Mouse (Mus musculus) liver, embryonic 14.5 days (tissue): ENCODE results near the gene Eps8. TPM values are rescaled to one million over a fixed set of nuclear protein-coding genes. Genes with fewer than 3 reads are reported as not detected.

ENCODE experiments used
- ATAC-seq: fragments of 200-750 bp; cut with Nextera tagmentation; 2 replicates; pipeline ENCODE4 v1.8.0; 2017; ENCODE audit warnings: moderate number of reproducible peaks, mild to moderate bottlenecking, moderate library complexity; ENCODE audit not compliant: insufficient read depth
- DNase-seq, 3 experiments: peaks; one replicate each; pipeline ENCODE4 v3.0.0-alpha.2; 2012 to 2013; ENCODE audit warnings: low read depth in 3 of 3, low spot score in 3 of 3
- H3K27ac ChIP-seq: fragments of 300-500 bp; sonication (generic); 2 replicates; pipeline ENCODE4 v1.5.1; 2014; ENCODE audit warnings: moderate library complexity, mild to moderate bottlenecking, control low read depth, inconsistent platforms
- H3K27me3 ChIP-seq: fragments of 300-500 bp; sonication (generic); 2 replicates; pipeline ENCODE4 v1.6.1; 2014; ENCODE audit warnings: mild to moderate bottlenecking, low read length, moderate library complexity; ENCODE audit not compliant: control insufficient read depth, insufficient read depth
- H3K36me3 ChIP-seq: fragments of 300-500 bp; sonication (generic); replicated peaks from 2 replicates; pipeline ENCODE4 v1.6.1; 2014; ENCODE audit warnings: low read depth; ENCODE audit not compliant: control insufficient read depth, insufficient read depth
- H3K4me1 ChIP-seq, 2 experiments: fragments of 200-500 bp in 1 of 2; fragments of 300-500 bp in 1 of 2; sonication (generic) in 1 of 2; replicated peaks; 2 replicates each; pipeline ENCODE4 v1.6.1; 2012 to 2014; ENCODE audit warnings: antibody characterized with exemption in 1 of 2, inconsistent platforms in 1 of 2, low read length in 1 of 2; ENCODE audit not compliant: control insufficient read depth in 2 of 2, insufficient read depth in 2 of 2
- H3K4me2 ChIP-seq: fragments of 300-500 bp; sonication (generic); 2 replicates; pipeline ENCODE4 v1.6.1; 2014; ENCODE audit warnings: low read depth, mild to moderate bottlenecking, control low read depth, moderate library complexity
- H3K4me3 ChIP-seq, 2 experiments: fragments of 200-500 bp in 1 of 2; fragments of 300-500 bp in 1 of 2; sonication (generic) in 1 of 2; 2 replicates each; pipeline ENCODE4 v1.5.1; 2012 to 2014; ENCODE audit warnings: low read depth in 2 of 2, low read length in 2 of 2, mild to moderate bottlenecking in 2 of 2, control low read depth in 1 of 2, inconsistent platforms in 1 of 2, moderate library complexity in 1 of 2; ENCODE audit not compliant: insufficient read depth in 1 of 2
- H3K9ac ChIP-seq: fragments of 300-500 bp; sonication (generic); replicated peaks from 2 replicates; pipeline ENCODE4 v1.6.1; 2014; ENCODE audit warnings: mild to moderate bottlenecking, control low read depth, moderate library complexity
- H3K9me3 ChIP-seq: fragments of 300-500 bp; sonication (generic); 2 replicates; pipeline ENCODE4 v1.6.1; 2016; ENCODE audit warnings: low read length, mixed read lengths; ENCODE audit not compliant: control insufficient read depth
- CTCF ChIP-seq: IDR thresholded peaks from 2 replicates; pipeline ENCODE4 v1.5.1; 2016; ENCODE audit warnings: antibody characterized with exemption, low read depth, control low read depth
- EP300 ChIP-seq: IDR thresholded peaks from 2 replicates; pipeline ENCODE4 v1.6.1; 2016; ENCODE audit warnings: antibody characterized with exemption, low read depth
- WGBS: fragments of 180-500 bp; shearing (Covaris S2); extraction: QIAGEN DNeasy Blood & Tissue Kit; methylation state at CpG from one replicate; pipeline ENCODE4 v1.1.7; 2014; ENCODE audit not compliant: insufficient replicate concordance; 5-methylcytosine and 5-hydroxymethylcytosine counted together
- polyA plus RNA-seq, 2 experiments: library from polyadenylated mRNA; depleted of rRNA in 1 of 2; stranded (reverse) in 1 of 2; unstranded in 1 of 2; fragments of >200 nt; fragmentation: Nextera tagmentation in 1 of 2; extraction: Ambion mirVana in 1 of 2; gene quantifications; 2 replicates each; pipeline versions ENCODE4 v1.2.1 to v1.2.3; 2012 to 2014

Eps8 gene
- polyA plus RNA-seq, 2 experiments = 0.42 to 1.4 TPM

- no peaks in the 10 kb centered on the region for H3K36me3 ChIP-seq
- ATAC-seq (no peak; the same call in 1 of the 2 replicates), DNase-seq (peak in 1 of 3 experiments; percentile 6)
- no peak overlapping the region for H3K4me2 ChIP-seq
- H3K9ac ChIP-seq = no peak overlapping the region
- no peaks in the 10 kb centered on the region; a peak in 1 of 4 replicates for H3K4me1 ChIP-seq
- no peaks in the 10 kb centered on the region for H3K27me3 ChIP-seq
- TF ChIP-seq CTCF (no peak), EP300 (no peak)
- 28% methylated on average over 8 of the region's 8 CpGs for WGBS
- no peak overlapping the region for H3K4me3 ChIP-seq
- no peak overlapping the region for H3K27ac ChIP-seq
- no peaks in the 10 kb centered on the region for H3K9me3 ChIP-seq
Measured at GRCm38 (mm10) chr6:137696445-137697204, 41.9 kb upstream of the Eps8 start.

- ATAC-seq = no peak
- no peak for DNase-seq
- 65% methylated on average over 8 of the region's 8 CpGs for WGBS
Measured at GRCm38 (mm10) chr6:137695046-137695445, 40.4 kb upstream of the Eps8 start.

GRCm38 (mm10) chr6:137694310-137694709 lies 39.6 kb upstream of the Eps8 start:
- H3K36me3 ChIP-seq = no peaks in the 10 kb centered on the region
- H3K27me3 ChIP-seq = no peaks in the 10 kb centered on the region
- H3K4me2 ChIP-seq = no peak overlapping the region
- H3K4me3 ChIP-seq = no peak overlapping the region
- 24% methylated on average over 2 of the region's 2 CpGs for WGBS
- no peaks in the 10 kb centered on the region for H3K9me3 ChIP-seq
- no peak for TF ChIP-seq CTCF
- no peak for TF ChIP-seq EP300
- H3K4me1 ChIP-seq = no peaks in the 10 kb centered on the region; a peak in 1 of 4 replicates
- H3K27ac ChIP-seq = no peak overlapping the region
- DNase-seq (no peak), ATAC-seq (no peak)
- no peak overlapping the region for H3K9ac ChIP-seq

More at GRCm38 (mm10) chr6:137695046-137695445, 40.4 kb upstream of the Eps8 start:
- Histone ChIP-seq H3K4me2 (no peak overlapping the region), H3K4me1 (no peaks in the 10 kb centered on the region; a peak in 1 of 4 replicates), H3K36me3 (no peaks in the 10 kb centered on the region), H3K4me3 (no peak overlapping the region), H3K9me3 (no peaks in the 10 kb centered on the region), H3K9ac (no peak overlapping the region), H3K27me3 (no peaks in the 10 kb centered on the region), H3K27ac (no peak overlapping the region)
- TF ChIP-seq CTCF (no peak), EP300 (no peak)

- Histone ChIP-seq H3K4me1 (no peaks in the 10 kb centered on the region), H3K36me3 (no peaks in the 10 kb centered on the region)
Measured at GRCm38 (mm10) chr6:137690550-137691119, 36.0 kb upstream of the Eps8 start.

GRCm38 (mm10) chr6:137688506-137689105 lies 33.9 kb upstream of the Eps8 start:
- Histone ChIP-seq H3K4me2 (no peak overlapping the region), H3K4me1 (no peaks in the 10 kb centered on the region), H3K4me3 (no peak overlapping the region), H3K27me3 (no peaks in the 10 kb centered on the region), H3K27ac (no peak overlapping the region), H3K9ac (no peak overlapping the region), H3K36me3 (no peaks in the 10 kb centered on the region), H3K9me3 (no peaks in the 10 kb centered on the region)
- ATAC-seq = no peak
- TF ChIP-seq CTCF = no peak
- no peak for TF ChIP-seq EP300
- no peak for DNase-seq
- WGBS = 74% methylated on average over 11 of the region's 11 CpGs

More at GRCm38 (mm10) chr6:137690550-137691119, 36.0 kb upstream of the Eps8 start:
- H3K27ac ChIP-seq = no peak overlapping the region
- H3K4me2 ChIP-seq = no peak overlapping the region
- no peak overlapping the region for H3K9ac ChIP-seq
- no peak for TF ChIP-seq CTCF
- TF ChIP-seq EP300 = no peak
- H3K27me3 ChIP-seq = no peaks in the 10 kb centered on the region
- DNase-seq (no peak), ATAC-seq (no peak)
- 34% methylated on average over 2 of the region's 2 CpGs for WGBS
- H3K9me3 ChIP-seq = no peaks in the 10 kb centered on the region
- no peak overlapping the region for H3K4me3 ChIP-seq
